9 mouse cellular contexts compared by ENCODE assay signal in the genomic region with DNA sequence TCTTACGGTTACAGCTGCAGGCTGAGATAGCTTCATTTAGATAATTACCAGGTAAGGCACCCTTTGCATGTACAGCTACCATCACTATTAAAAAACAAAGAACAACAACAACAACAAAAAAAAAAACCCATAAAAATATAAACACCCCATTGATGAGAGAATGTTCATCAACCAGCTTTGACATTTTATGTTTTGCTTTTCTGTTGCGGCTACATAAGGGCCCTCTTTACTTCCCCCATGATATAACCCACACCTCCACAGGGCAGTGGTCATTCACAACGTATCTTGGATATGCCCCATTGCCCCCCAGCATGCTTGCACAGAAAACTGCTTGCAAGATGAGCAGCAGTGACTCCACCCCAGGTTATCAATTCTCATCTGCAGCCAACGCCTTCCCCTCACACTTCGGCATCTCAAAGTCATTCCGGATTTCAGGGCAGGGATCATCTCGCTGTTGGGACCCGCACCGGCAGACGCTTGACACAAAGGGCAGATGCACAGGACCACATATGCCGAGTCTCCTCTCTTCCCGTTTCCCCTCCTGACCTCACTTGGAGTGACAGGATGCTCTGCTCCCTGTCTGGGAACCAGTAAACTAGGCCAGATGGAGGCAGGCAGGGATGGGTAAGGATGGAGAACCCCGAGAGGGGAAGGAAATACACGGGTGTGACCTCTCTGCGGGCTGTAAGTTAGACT.
DNase-seq lines count a peak whose midpoint lies in the region; ATAC-seq and TF ChIP-seq lines count a peak whose summit lies in the region.
"Had no signal": no experiment of that assay in that cellular context is flagged by ENCODE, and none has a peak within 500 bp of the region (broad histone marks: within the 10 kb centered on the region; RNA-seq: fewer than 3 reads in every experiment).

No protein-coding gene starts in this region.

- intact Hi-C loops in left cerebral cortex, postnatal 36 days (cut with DNase I): loop anchor here (10.0 kb wide), 1 partner anchor 82 kb away; no protein-coding TSS in a partner anchor

- H3K36me3 ChIP-seq in limb, embryonic 13.5 days: no peaks in the 10 kb centered on the region
- no peaks in the 10 kb centered on the region for H3K36me3 ChIP-seq in neural tube, embryonic 15.5 days

- ATAC-seq in erythroblast, adult 5-6 weeks (replicated peaks; ENCODE audit: low FRiP score, poor library complexity, severe bottlenecking): peak; percentile 58
- no peak for ATAC-seq in limb, embryonic 13.5 days (ENCODE audit: low FRiP score, low read depth)
- no peak for ATAC-seq in neural tube, embryonic 15.5 days (ENCODE audit: low FRiP score)

- H3K27me3 ChIP-seq in limb, embryonic 13.5 days: peaks cover 3% of the 10 kb centered on the region; the same call in 1 of the 2 replicates
- H3K27me3 ChIP-seq in neural tube, embryonic 15.5 days (replicated peaks): 0 out of 2 replicates have a peak, but pooled peaks cover 3% of the 10 kb centered on the region

- peak overlapping the region; percentile 58 for H3K4me2 ChIP-seq in limb, embryonic 13.5 days (replicated peaks)
- peak overlapping the region; percentile 69 for H3K4me2 ChIP-seq in neural tube, embryonic 15.5 days

- H3K27ac ChIP-seq in limb, embryonic 13.5 days: no peak overlapping the region
- peak overlapping the region; percentile 79 for H3K27ac ChIP-seq in neural tube, embryonic 15.5 days (replicated peaks)

- WGBS in limb, embryonic 13.5 days: 61% methylated on average over 15 of the region's 15 CpGs
- WGBS in neural tube, embryonic 15.5 days: 30% methylated on average over 15 of the region's 15 CpGs
- 40% methylated on average over 15 of the region's 15 CpGs for WGBS in lung, adult 2 months

- no peaks in the 10 kb centered on the region for H3K9me3 ChIP-seq in limb, embryonic 13.5 days
- H3K9me3 ChIP-seq in neural tube, embryonic 15.5 days (replicated peaks): no peaks in the 10 kb centered on the region

- no peak for TF ChIP-seq POLR2A in lung, adult 2 months (IDR thresholded peaks at IDR 0.05; ENCODE audit: borderline replicate concordance, extremely low read depth, low read depth, low read length)

- peaks cover 33% of the 10 kb centered on the region for H3K4me1 ChIP-seq in limb, embryonic 13.5 days
- H3K4me1 ChIP-seq in neural tube, embryonic 15.5 days: peaks cover 54% of the 10 kb centered on the region
- no peaks in the 10 kb centered on the region for H3K4me1 ChIP-seq in lung, adult 2 months (ENCODE audit: control insufficient read depth, insufficient read depth, low read length)

- H3K9ac ChIP-seq in limb, embryonic 13.5 days: 0 out of 2 replicates have a peak overlapping the region, but pooled peaks have one; percentile 39
- H3K9ac ChIP-seq in neural tube, embryonic 15.5 days (replicated peaks): peak overlapping the region; percentile 59; the same call in 1 of the 2 replicates

- no peak overlapping the region for H3K4me3 ChIP-seq in limb, embryonic 13.5 days
- peak overlapping the region; percentile 44 for H3K4me3 ChIP-seq in neural tube, embryonic 15.5 days (replicated peaks)
- no peak overlapping the region for H3K4me3 ChIP-seq in lung, adult 2 months (replicated peaks; ENCODE audit: extremely low read depth, low read depth, low read length)

- peak; percentile 8 to 15 for DNase-seq in left cerebral cortex, postnatal 36 days (ENCODE audit: low spot score in 2 of 2)
- no peak for DNase-seq in left cerebral cortex, adult 9 months (ENCODE audit: low spot score in 2 of 2)
- DNase-seq in adrenal gland, postnatal 36 days: no peak
- DNase-seq in T-cell, adult 2 months (ENCODE audit: low spot score): no peak
- no peak for DNase-seq in lung, adult 2 months
- DNase-seq: cerebellum, adult 11 months had no signal

- TF ChIP-seq CTCF in lung, adult 2 months (IDR thresholded peaks at IDR 0.05; ENCODE audit: insufficient read depth, low read length): no peak

Comparison
In these comparisons a context has a peak if more than half of its experiments do, and no peak if none do; other contexts are left out.
1. DNase-seq: peak in left cerebral cortex, postnatal 36 days (2 of 2); none in left cerebral cortex, adult 9 months (0 of 2), adrenal gland, postnatal 36 days (0 of 2), T-cell, adult 2 months (single experiment) and lung, adult 2 months (single experiment).